Comparison of ENCODE assay signal across 20 mouse cellular contexts in genomic region chr1:24092414-24092813, GRCm38 (mm10). TPM values are rescaled to one million over a fixed set of nuclear protein-coding genes. Genes with fewer than 3 reads are reported as not detected.
"Had no signal": no experiment of that assay in that cellular context is flagged by ENCODE, and none has a peak within 500 bp of the region (broad histone marks: within the 10 kb centered on the region; RNA-seq: fewer than 3 reads in every experiment).

No protein-coding gene starts in this region.

- H3K4me1 ChIP-seq: midbrain, embryonic 10.5 days had no signal

- H3K9me3 ChIP-seq: midbrain, embryonic 10.5 days; midbrain, embryonic 12.5 days; neural tube, embryonic 13.5 days; neural tube, embryonic 15.5 days had no signal

- H3K36me3 ChIP-seq: midbrain, embryonic 10.5 days; midbrain, embryonic 12.5 days; neural tube, embryonic 13.5 days; neural tube, embryonic 15.5 days had no signal

- H3K27ac ChIP-seq: midbrain, embryonic 10.5 days; midbrain, embryonic 12.5 days; neural tube, embryonic 13.5 days; neural tube, embryonic 15.5 days had no signal

- DNase-seq: lung, adult 18-20 months; lung, embryonic 14.5 days; lung, postnatal 10 days; lung, postnatal 4 days; midbrain, embryonic 14.5 days; retina, postnatal 1 day; right cerebral cortex, adult 18-20 months; right cerebral cortex, postnatal 25 days; right cerebral cortex, postnatal 4 days; spleen, adult 18-20 months; thymus, adult 18-20 months; thymus, postnatal 14 days; thymus, postnatal 36 days had no signal

- ATAC-seq: midbrain, embryonic 16.5 days had no signal

- H3K27me3 ChIP-seq: midbrain, embryonic 12.5 days; neural tube, embryonic 13.5 days; neural tube, embryonic 15.5 days had no signal

- H3K4me3 ChIP-seq: midbrain, embryonic 10.5 days; midbrain, embryonic 12.5 days; myocyte; neural tube, embryonic 13.5 days; neural tube, embryonic 15.5 days had no signal

RNA-seq across cellular contexts. Expression of gene Fam135a, which starts 7.7 kb away (rescaled TPM):
- total RNA-seq: megakaryocyte-erythroid progenitor cell, adult 5-6 weeks had no signal
